Mouse (Mus musculus): ENCODE results near the gene Platr17.
"Not testable (repeated sequence)": the region's sequence is repeated elsewhere in the genome, so short reads cannot be mapped to it uniquely, and the experiment has no call there.

The Platr17 gene

DNA sequence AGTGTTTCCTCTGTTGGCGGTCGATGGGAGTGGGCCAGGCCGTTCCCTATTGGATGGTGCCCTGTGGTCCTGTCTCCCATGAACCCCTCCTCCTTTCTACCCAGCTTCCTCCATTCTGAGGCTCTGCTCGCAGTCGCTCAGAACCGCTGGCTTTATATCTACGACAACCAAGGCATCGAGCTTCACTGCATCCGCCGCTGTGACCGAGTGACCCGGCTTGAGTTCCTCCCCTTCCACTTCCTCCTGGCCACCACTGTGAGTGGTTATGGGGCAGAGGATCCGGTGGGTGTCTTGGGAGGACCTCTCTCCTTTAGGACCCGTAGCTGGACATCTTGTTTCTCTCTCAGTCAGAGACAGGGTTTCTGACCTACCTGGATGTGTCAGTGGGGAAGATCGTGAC lies 38.5 kb downstream of the Platr17 start:
- no peak for DNase-seq

GRCm38 (mm10) chr17:33947430-33948089 lies 42.6 kb downstream of the Platr17 start:
- no peak for DNase-seq

DNA sequence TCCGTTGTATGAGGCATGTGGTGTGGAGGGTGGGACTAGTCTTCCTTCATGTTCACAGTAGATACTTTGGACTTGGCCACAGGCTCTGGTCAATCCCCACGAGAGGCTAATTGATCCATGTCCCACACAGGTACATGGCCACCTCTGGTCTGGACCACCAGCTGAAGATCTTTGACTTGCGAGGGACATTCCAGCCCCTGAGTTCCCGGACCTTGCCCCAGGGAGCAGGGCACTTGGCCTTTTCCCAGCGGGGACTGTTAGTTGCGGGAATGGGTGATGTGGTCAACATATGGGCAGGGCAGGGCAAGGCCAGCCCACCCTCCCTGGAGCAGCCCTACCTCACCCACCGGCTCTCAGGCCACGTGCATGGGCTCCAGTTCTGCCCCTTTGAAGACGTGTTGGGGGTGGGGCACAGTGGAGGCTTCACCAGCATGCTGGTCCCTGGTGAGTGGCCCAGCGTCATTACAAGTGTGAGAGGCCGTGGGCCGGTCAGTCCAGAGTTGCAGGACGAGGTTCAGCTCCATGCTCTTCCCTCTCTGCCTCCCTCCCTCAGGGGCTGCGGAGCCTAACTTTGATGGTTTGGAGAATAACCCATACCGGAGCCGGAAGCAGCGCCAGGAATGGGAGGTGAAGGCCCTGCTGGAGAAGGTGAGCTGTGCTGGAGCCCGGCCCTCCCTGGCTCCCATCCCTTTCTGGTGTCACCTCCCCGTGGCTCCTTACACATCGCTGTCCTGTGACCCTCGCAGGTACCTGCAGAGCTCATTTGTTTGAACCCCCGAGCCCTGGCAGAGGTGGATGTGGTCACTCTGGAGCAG lies 43.4 kb downstream of the Platr17 start:
- DNase-seq: no peak

DNA sequence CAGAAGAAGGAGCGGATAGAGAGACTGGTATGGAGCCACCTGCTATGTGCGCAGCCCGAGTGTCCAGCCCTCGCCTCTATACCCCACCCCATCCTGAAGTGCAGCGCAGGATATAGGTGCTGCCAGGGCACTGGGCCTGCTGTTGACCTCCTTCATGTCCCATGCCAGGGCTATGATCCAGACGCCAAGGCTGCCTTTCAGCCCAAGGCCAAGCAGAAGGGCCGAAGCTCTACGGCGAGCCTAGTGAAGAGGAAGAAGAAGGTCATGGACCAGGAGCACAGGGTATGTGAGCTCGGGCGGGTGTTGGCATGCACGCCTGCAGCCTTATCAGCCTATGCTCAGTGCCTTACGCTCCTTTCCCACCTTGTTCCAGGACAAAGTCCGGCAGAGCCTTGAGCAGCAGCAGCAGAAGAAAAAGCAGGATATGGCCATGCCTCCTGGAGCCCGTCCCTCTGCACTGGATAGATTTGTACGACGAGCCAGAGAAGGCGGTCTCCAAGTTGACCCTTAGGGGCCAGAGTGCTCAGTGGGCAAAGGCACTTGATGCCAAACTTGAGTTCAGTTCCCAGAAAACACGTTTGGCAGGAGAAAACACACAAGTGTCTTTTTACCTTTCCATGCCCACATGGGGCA lies 44.1 kb downstream of the Platr17 start:
- no peak for DNase-seq

GRCm38 (mm10) chr17:33950131-33950625 lies 45.2 kb downstream of the Platr17 start:
- DNase-seq: no peak

DNA sequence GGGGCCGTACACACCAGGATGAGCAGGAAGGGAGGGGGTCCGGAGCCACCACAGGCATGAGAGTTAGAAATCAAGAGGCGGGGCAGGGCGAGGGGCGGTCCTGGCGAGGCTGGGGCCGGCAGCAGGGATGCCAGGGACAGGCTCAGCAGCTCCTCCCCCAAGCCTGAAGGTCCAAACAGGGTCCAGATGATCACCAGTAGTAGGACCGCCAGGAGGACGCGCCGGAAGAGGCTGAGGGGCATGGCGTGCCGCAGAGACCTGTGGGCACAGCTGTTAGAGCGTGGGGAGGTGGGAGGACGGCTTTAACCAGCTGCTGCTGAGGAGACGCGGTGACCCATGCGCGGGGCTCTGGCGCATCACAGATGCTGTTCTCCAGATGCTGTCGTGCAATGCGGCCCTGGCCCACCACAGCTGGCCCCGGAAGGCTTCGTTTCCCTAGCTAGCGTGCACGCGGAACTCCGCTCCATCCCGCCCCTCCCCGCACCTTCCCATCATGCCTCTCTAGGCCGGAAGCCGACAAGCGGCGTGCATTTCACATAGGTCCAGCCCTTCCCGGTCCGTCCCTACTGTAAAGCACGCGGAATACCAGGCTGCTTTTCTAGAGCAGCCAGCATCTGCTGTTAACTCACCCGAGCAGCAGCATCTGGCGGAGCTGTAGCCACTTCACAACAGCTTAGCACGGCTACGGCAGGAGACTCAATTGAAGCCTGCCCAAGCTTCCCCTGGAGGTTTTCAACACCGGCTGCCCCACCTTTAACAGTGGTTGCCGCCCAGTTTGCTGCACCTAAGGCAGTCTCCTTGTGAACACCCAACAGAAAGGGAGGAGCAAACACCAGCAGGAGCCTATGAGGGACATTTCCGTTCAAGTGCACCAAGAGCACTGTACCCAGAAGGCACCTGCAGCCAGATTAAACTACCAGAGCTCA lies 46.3 kb downstream of the Platr17 start, which contains the start of gene B3galt4:
TSS of gene B3galt4 (minus strand) at position 468 of the 926 bp plus-strand sequence.
- DNase-seq: peak; percentile 79 to 89

DNA sequence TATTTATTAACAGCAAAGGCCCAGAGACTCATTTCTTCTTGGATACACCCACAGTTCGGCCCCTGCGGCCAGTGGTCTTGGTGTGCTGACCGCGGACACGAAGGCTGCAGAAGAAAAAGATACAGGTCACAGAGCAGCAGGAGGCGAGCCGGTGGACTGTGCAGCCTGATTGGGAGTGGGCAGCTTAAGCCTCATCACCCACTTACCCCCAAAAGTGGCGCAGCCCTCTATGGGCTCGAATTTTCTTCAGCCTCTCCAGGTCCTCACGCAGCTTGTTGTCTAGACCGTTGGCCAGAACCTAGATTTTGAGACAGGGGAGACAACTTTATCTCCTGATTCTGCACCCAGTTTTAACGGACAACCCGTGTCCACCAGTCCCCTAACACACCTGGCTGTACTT lies 47.1 kb downstream of the Platr17 start:
- not testable (repeated sequence) for DNase-seq

GRCm38 (mm10) chr17:33952879-33953278 lies 47.9 kb downstream of the Platr17 start:
- DNase-seq: no peak

DNA sequence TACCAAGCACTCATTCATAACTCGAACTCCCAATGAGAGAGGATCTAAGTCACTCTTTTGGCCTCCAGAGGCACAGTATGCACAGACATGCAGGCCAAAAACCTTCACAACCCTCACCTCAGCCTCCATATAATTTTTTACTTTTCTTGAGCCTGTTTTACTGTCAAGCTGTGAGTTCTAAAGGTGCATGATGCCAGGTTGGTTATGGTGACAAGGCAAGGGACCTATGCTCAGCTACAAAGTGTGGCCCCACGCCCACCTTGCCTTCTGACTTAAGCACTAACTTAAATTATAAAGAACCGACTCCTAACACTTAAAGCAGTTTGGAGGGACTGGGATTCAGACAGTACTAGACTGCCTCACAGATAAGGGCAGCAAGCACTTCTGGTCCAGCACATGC lies 48.4 kb downstream of the Platr17 start:
- DNase-seq: no peak

DNA sequence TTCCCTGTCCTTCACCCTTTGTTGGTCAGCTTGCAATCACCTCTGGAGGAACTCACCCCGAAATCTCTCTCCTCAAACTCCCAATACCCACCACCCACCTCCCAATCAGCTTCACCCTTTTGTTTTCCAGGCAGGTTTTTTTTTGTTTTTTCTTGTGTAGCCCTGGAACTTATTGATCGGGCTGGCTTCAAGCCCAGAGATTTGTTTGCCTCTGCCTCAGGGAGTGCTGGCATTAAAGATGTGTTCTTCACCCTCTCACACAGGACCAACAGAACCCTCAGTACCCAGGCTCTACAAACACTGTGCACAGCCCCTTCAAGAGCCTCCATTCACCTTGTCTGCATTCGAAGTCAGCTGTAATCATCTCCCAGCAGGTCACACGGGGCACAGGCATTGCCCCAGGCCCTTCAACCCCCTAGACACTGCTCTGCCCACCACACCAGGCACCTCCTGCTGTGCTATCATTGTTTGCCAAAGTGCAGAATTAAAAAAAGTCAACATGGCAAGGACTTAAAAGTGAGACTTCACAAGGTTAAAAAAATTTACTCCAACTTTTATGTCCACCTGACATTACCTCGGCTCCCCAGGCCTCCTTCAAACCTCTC lies 49.1 kb downstream of the Platr17 start:
- peak in 1 of 2 experiments; percentile 50 for DNase-seq

- no peak for DNase-seq
These were observed 50.0 kb downstream of the Platr17 start for GRCm38 (mm10) chr17:33954646-33955554.

DNA sequence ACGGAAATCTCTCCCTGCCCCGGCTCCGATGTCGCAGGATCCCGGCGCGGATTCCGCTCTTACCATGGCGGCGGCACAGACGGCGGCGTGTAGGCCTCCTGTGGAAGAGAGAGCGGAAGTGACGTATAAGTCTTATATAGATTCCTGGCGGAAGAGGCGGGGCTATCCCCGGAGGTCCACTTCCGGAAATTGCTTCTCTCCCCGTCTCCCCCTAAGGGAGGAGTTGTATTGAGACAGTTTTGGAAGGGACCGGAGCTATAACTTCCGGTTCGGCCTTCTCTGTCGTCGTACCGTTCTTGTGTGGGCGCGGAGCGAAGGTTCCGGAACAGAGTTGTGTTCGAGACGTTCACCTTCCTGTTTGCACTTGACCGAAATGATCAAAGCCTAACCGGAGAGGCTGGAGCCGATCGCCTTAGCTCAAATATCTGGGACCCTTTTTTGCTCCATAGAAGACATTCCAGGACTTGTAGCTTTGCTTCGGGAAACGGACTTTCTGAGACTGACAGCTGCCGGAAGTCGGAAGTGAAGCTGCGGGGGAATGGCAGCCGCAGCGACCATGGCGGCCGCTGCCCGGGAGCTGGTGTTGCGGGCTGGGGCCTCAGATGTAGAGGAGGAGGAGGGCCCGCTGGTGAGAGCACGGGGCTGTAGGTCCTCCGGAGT lies 50.8 kb downstream of the Platr17 start, which contains the start of the genes Vps52 and Rps18:
TSS of gene Vps52 (plus strand) at position 258 of the 660 bp plus-strand sequence.
TSS of gene Rps18 (minus strand) at position 447 of the 660 bp plus-strand sequence.
- DNase-seq: peak; percentile 97 to 98

All from cerebellum, postnatal 14 days (tissue).